Mouse (Mus musculus) C2C12 (cell line): ENCODE measurements around the gene Ccdc77. TPM values are rescaled to one million over a fixed set of nuclear protein-coding genes. Genes with fewer than 3 reads are reported as not detected.
A peak's percentile ranks its signal among the peaks of the same experiment; 100 is the strongest.
"Not testable (repeated sequence)": the region's sequence is repeated elsewhere in the genome, so short reads cannot be mapped to it uniquely, and the experiment has no call there.

ENCODE experiments used
- H3K27me3 ChIP-seq: one replicate; pipeline ENCODE4 v1.6.1; 2011; ENCODE audit not compliant: control insufficient read depth, insufficient read depth, insufficient read length
- H3K36me3 ChIP-seq: one replicate; pipeline ENCODE4 v1.6.1; 2011; ENCODE audit not compliant: control insufficient read depth, insufficient read depth
- H3K4me3 ChIP-seq: one replicate; pipeline ENCODE4 v1.5.1; 2011; ENCODE audit warnings: mild to moderate bottlenecking, control low read depth; ENCODE audit not compliant: poor library complexity, insufficient read depth, severe bottlenecking
- H3K79me2 ChIP-seq: one replicate; pipeline ENCODE4 v1.6.1; 2011; ENCODE audit not compliant: control insufficient read depth, insufficient read depth
- H3K79me3 ChIP-seq: one replicate; pipeline ENCODE4 v1.6.1; 2011; ENCODE audit warnings: low read depth, control low read depth
- H3ac ChIP-seq: one replicate; pipeline ENCODE3; 2011; ENCODE audit warnings: low read depth; ENCODE audit not compliant: control insufficient read depth, insufficient read length
- CEBPB ChIP-seq: IDR thresholded peaks from one replicate; pipeline ENCODE4 v1.6.1; 2011; ENCODE audit warnings: low read depth, mild to moderate bottlenecking, control low read depth, moderate library complexity
- CTCF ChIP-seq: IDR thresholded peaks from one replicate; pipeline ENCODE4 v1.5.1; 2011; ENCODE audit not compliant: control insufficient read depth, insufficient read depth, insufficient read length
- FOSL1 ChIP-seq: IDR thresholded peaks from one replicate; pipeline ENCODE4 v1.8.0; 2011; ENCODE audit warnings: mild to moderate bottlenecking, low read length; ENCODE audit not compliant: poor library complexity, insufficient read depth, severe bottlenecking
- MAX ChIP-seq: IDR thresholded peaks from one replicate; pipeline ENCODE4 v1.6.1; 2011; ENCODE audit warnings: mild to moderate bottlenecking, control low read depth
- MYOD1 ChIP-seq: IDR thresholded peaks from one replicate; pipeline ENCODE4 v1.6.1; 2011; ENCODE audit warnings: low read depth; ENCODE audit not compliant: control insufficient read depth, insufficient read length
- MYOG ChIP-seq: IDR thresholded peaks from one replicate; pipeline ENCODE4 v1.6.1; 2011; ENCODE audit not compliant: control insufficient read depth, insufficient read length; ENCODE audit errors: extremely low read depth
- USF1 ChIP-seq: IDR thresholded peaks from one replicate; pipeline ENCODE4 v1.6.1; 2011; ENCODE audit warnings: low read depth, mild to moderate bottlenecking, control low read depth, moderate library complexity
- polyA plus RNA-seq: library from polyadenylated mRNA; unstranded; fragments of >200 nt; fragmentation: generic; extraction: Trizol; gene quantifications from one replicate; pipeline ENCODE4 v1.2.1, GENCODE M21; 2012; ENCODE audit warnings: missing spikeins

The Ccdc77 gene
- polyA plus RNA-seq, 1 experiment, result 3.8 TPM

GRCm38 (mm10) chr6:120306859-120307594 is 57.1 kb downstream of the Ccdc77 start:
- Histone ChIP-seq H3K4me3 (no peak overlapping the region), H3K79me3 (no peaks in the 10 kb centered on the region), H3ac (no peak overlapping the region), H3K27me3 (peaks cover 7% of the 10 kb centered on the region), H3K36me3 (no peaks in the 10 kb centered on the region), H3K79me2 (no peaks in the 10 kb centered on the region)
- TF ChIP-seq MYOD1 (no peak), CEBPB (no peak), FOSL1 (no peak), CTCF (no peak), MYOG (no peak), USF1 (no peak), MAX (no peak)

- Histone ChIP-seq H3K27me3 (peaks cover 4% of the 10 kb centered on the region), H3K4me3 (no peak overlapping the region), H3K79me2 (no peaks in the 10 kb centered on the region), H3K79me3 (no peaks in the 10 kb centered on the region), H3K36me3 (no peaks in the 10 kb centered on the region), H3ac (no peak overlapping the region)
- TF ChIP-seq CTCF (no peak), FOSL1 (no peak), USF1 (no peak), MYOG (no peak), MYOD1 (no peak), CEBPB (no peak), MAX (no peak)
Measured at GRCm38 (mm10) chr6:120302755-120303316, 61.3 kb downstream of the Ccdc77 start.

GRCm38 (mm10) chr6:120301137-120301536 is 63.0 kb downstream of the Ccdc77 start:
- no peaks in the 10 kb centered on the region for H3K79me2 ChIP-seq
- no peaks in the 10 kb centered on the region for H3K36me3 ChIP-seq
- TF ChIP-seq CTCF (peak; percentile 61), MYOG (no peak)
- no peak overlapping the region for H3ac ChIP-seq
- H3K27me3 ChIP-seq, result peaks cover 4% of the 10 kb centered on the region
- H3K4me3 ChIP-seq, result no peak overlapping the region
- no peaks in the 10 kb centered on the region for H3K79me3 ChIP-seq

DNA sequence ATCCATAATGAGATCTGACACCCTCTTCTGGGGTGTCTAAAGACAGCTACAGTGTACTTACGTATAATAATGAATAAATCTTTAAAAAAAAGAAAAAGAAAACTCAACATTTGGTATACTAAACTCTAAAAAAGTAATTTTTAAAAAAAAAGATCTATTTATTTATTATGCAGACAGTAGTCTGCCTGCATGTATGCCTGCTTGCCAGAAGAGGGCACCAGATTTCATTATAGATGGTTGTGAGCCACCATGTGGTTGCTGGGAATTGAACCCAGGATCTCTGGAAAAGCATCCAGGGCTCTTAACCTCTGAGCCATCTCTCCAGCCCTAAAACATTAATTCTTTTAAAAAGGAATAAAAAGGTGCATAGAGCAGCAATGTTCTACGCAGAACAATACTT is 67.6 kb downstream of the Ccdc77 start:
- H3K79me2 ChIP-seq, H3K4me3 ChIP-seq, H3K36me3 ChIP-seq, H3ac ChIP-seq, H3K79me3 ChIP-seq: not testable (repeated sequence)
- H3K27me3 ChIP-seq, result peaks cover 16% of the 10 kb centered on the region

GRCm38 (mm10) chr6:120294785-120295133 is 69.4 kb downstream of the Ccdc77 start:
- H3K79me2 ChIP-seq, result no peaks in the 10 kb centered on the region
- TF ChIP-seq FOSL1 (no peak), MYOG (no peak), MYOD1 (no peak), CTCF (no peak), CEBPB (no peak), MAX (no peak), USF1 (no peak)
- H3K79me3 ChIP-seq, result no peaks in the 10 kb centered on the region
- peak overlapping the region; percentile 34 for H3ac ChIP-seq
- no peak overlapping the region for H3K4me3 ChIP-seq
- H3K27me3 ChIP-seq, result peaks cover 18% of the 10 kb centered on the region
- H3K36me3 ChIP-seq, result no peaks in the 10 kb centered on the region

- no peak for TF ChIP-seq USF1
- TF ChIP-seq MYOD1, result no peak
- no peak for TF ChIP-seq CTCF
- TF ChIP-seq MAX, result no peak
- no peak for TF ChIP-seq CEBPB
- no peak for TF ChIP-seq MYOG
- TF ChIP-seq FOSL1, result no peak
Measured at GRCm38 (mm10) chr6:120294056-120294784, 70.0 kb downstream of the Ccdc77 start, which contains the start of the genes D330020A13Rik and B4galnt3. D330020A13Rik (plus strand) TSS chr6:120294364. B4galnt3 (minus strand) TSS chr6:120294559.

More at GRCm38 (mm10) chr6:120294056-120294784, 70.0 kb downstream of the Ccdc77 start, which contains the start of the genes D330020A13Rik and B4galnt3:
- no peaks in the 10 kb centered on the region for H3K36me3 ChIP-seq
- H3ac ChIP-seq, result peak within 1 kb of the TSS; percentile 34
- no peak within 1 kb of the TSS for H3K4me3 ChIP-seq
- H3K79me3 ChIP-seq, result no peaks in the 10 kb centered on the region
- peaks cover 18% of the 10 kb centered on the region for H3K27me3 ChIP-seq
- no peaks in the 10 kb centered on the region for H3K79me2 ChIP-seq
